Mouse (Mus musculus): ENCODE measurements around the gene Tnfrsf18.

GRCm38 (mm10) chr4:156031255-156031592 is 5.3 kb downstream of the Tnfrsf18 start:
- no peak for TF ChIP-seq CTCF (IDR thresholded peaks at IDR 0.05)
- no peak for TF ChIP-seq EP300 (IDR thresholded peaks at IDR 0.05)

Measured in lung, postnatal 0 days (tissue).